Mouse (Mus musculus) hematopoietic stem cell, adult 5-6 weeks (primary cell): ENCODE measurements around the gene Dchs1. TPM values are rescaled to one million over a fixed set of nuclear protein-coding genes. Genes with fewer than 3 reads are reported as not detected.

Source experiments
- ATAC-seq, 2 experiments: fragments of 125-278 bp in 1 of 2; replicated peaks in 1 of 2; 2 replicates each; pipeline ENCODE4 v1.8.0; 2016 to 2017; ENCODE audit warnings: inconsistent platforms in 2 of 2, mild to moderate bottlenecking in 2 of 2, moderate number of reproducible peaks in 2 of 2, low read depth in 1 of 2, moderate TSS enrichment in 1 of 2; ENCODE audit not compliant: low FRiP score in 2 of 2, poor library complexity in 2 of 2, severe bottlenecking in 2 of 2, insufficient read depth in 1 of 2, low TSS enrichment in 1 of 2
- total RNA-seq: library from RNA; stranded (forward); fragments of 172-1452, 232-1000 nt; gene quantifications from 2 replicates; pipeline ENCODE4 v1.2.3, GENCODE M21; 2017

Gene Dchs1
- total RNA-seq, 1 experiment from 2014 or later: not detected

- no peak for ATAC-seq
These were observed 52.6 kb downstream of the Dchs1 start for GRCm38 (mm10) chr7:105734826-105735225.

- ATAC-seq: no peak
These were observed 53.6 kb downstream of the Dchs1 start for GRCm38 (mm10) chr7:105733836-105734235.

- ATAC-seq: no peak
These were observed 58.6 kb downstream of the Dchs1 start for GRCm38 (mm10) chr7:105728701-105729428.

- no peak for ATAC-seq
These were observed 60.5 kb downstream of the Dchs1 start for GRCm38 (mm10) chr7:105726980-105727325.

- ATAC-seq: peak; percentile 74 to 83
These were observed 61.1 kb downstream of the Dchs1 start for GRCm38 (mm10) chr7:105726144-105726979.

GRCm38 (mm10) chr7:105721916-105722315 is 65.5 kb downstream of the Dchs1 start:
- ATAC-seq: no peak

- ATAC-seq: 0 out of 4 replicates have a peak, but pooled peaks of 1 of the 2 experiments have one; percentile 4
These were observed 72.1 kb downstream of the Dchs1 start for GRCm38 (mm10) chr7:105715366-105715765.

- peak in 1 of 2 experiments; percentile 25; a peak in 1 of 4 replicates for ATAC-seq
These were observed 78.7 kb downstream of the Dchs1 start for GRCm38 (mm10) chr7:105708733-105709132.

GRCm38 (mm10) chr7:105703816-105704215 is 83.6 kb downstream of the Dchs1 start:
- no peak for ATAC-seq

- no peak for ATAC-seq
These were observed 84.3 kb downstream of the Dchs1 start for GRCm38 (mm10) chr7:105703184-105703583.

Other genes starting within 250 kb of the Dchs1 start
- 11.0 and 17.9 TPM in 2 replicates for gene Smpd1, start 233.3 kb downstream of the Dchs1 start, total RNA-seq
- gene Apbb1, start 206.0 kb downstream of the Dchs1 start, total RNA-seq: 5.9 and 9.5 TPM in 2 replicates
- gene Hpx, start 187.5 kb downstream of the Dchs1 start, total RNA-seq: not detected in 2 replicates
- gene Trim3, start 154.1 kb downstream of the Dchs1 start, total RNA-seq: 7.5 and 17.6 TPM in 2 replicates
- 40.5 and 55.8 TPM in 2 replicates for gene Timm10b, start 147.6 kb downstream of the Dchs1 start, total RNA-seq
- 25.1 and 50.5 TPM in 2 replicates for gene Arfip2, start 147.2 kb downstream of the Dchs1 start, total RNA-seq
- 1.2 and 4.6 TPM in 2 replicates for gene Gm45799, start 147.1 kb downstream of the Dchs1 start, total RNA-seq
- gene Dnhd1, start 136.8 kb downstream of the Dchs1 start, total RNA-seq: 4.3 and 4.8 TPM in 2 replicates
- gene Ilk, start 51.1 kb downstream of the Dchs1 start, total RNA-seq: 92.3 and 101 TPM in 2 replicates
- gene Rrp8, start 50.3 kb downstream of the Dchs1 start, total RNA-seq: 17.5 and 34.8 TPM in 2 replicates
- 132 and 162 TPM in 2 replicates for gene Taf10, start 43.3 kb downstream of the Dchs1 start, total RNA-seq
- gene Tpp1, start 35.4 kb downstream of the Dchs1 start, total RNA-seq: 22.1 and 27.4 TPM in 2 replicates
- gene Mrpl17, start 23.4 kb upstream of the Dchs1 start, total RNA-seq: 43.5 and 55.5 TPM in 2 replicates
- 486 and 670 TPM in 2 replicates for gene Gm4070, start 166.3 kb upstream of the Dchs1 start, total RNA-seq